Mouse (Mus musculus) testis, adult 2 months (tissue): ENCODE data around the gene Atic.

Experiments
- CTCF ChIP-seq: fragments of 200-500 bp; IDR thresholded peaks from 2 replicates; pipeline ENCODE4 v1.5.1; 2012; ENCODE audit warnings: low read depth, mild to moderate bottlenecking, inconsistent platforms, low read length, moderate library complexity; ENCODE audit not compliant: control insufficient read depth, insufficient read depth, insufficient replicate concordance
- POLR2A ChIP-seq: fragments of 200-500 bp; IDR thresholded peaks from 2 replicates; pipeline ENCODE4 v1.6.1; 2012; ENCODE audit warnings: low read depth, mild to moderate bottlenecking, inconsistent platforms, low read length, moderate library complexity; ENCODE audit not compliant: control insufficient read depth

DNA sequence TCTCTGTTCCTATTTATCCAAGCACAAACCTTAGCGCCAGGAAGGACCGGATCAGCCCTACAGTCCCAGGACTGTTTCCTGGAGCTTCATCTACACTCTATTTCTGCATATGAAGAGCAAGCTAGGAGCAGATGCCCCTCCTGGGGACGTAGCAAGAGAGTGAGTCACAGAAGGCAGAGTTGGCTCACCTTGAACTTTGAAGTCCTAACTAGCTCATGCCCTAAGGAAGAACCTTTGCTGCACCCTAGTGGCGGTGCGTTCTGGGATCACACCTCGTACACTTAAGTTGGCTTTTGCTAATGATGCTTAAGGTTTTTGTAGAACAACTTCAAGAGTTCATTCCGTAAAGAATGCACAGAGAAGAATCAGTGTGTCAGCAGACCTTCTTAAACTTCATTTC, 25.3 kb upstream of the Atic start:
- TF ChIP-seq CTCF (no peak), POLR2A (no peak)
